Mouse (Mus musculus) MEL (cell line): ENCODE measurements around the gene Psmc1. TPM values are rescaled to one million over a fixed set of nuclear protein-coding genes. Genes with fewer than 3 reads are reported as not detected.

Source experiments
- DNase-seq: peaks from one replicate; pipeline ENCODE4 v3.0.0; 2011; ENCODE audit warnings: low read depth, low spot score
- H3K27ac ChIP-seq: 2 replicates; pipeline ENCODE4 v1.5.1; 2012; ENCODE audit warnings: low read depth, mild to moderate bottlenecking, control low read depth, low read length, moderate library complexity; ENCODE audit not compliant: control insufficient read depth
- H3K27me3 ChIP-seq, 2 experiments: fragments of 150-350 bp in 1 of 2; sonication (generic) in 1 of 2; 2 replicates each; pipeline ENCODE4 v1.6.1; 2012; ENCODE audit warnings: low read length in 2 of 2, mild to moderate bottlenecking in 2 of 2, improper control_type of control experiment in 1 of 2, moderate library complexity in 1 of 2; ENCODE audit not compliant: insufficient read depth in 2 of 2, control insufficient read depth in 1 of 2
- H3K36me3 ChIP-seq, 2 experiments: 2 replicates each; pipeline ENCODE4 v1.6.1; 2012 to 2014; ENCODE audit warnings: low read length in 2 of 2, improper control_type of control experiment in 1 of 2, inconsistent platforms in 1 of 2, mild to moderate bottlenecking in 1 of 2; ENCODE audit not compliant: insufficient read depth in 2 of 2, control insufficient read depth in 1 of 2
- H3K4me1 ChIP-seq, 2 experiments: fragments of 150-350 bp in 1 of 2; sonication (generic) in 1 of 2; 2 replicates each; pipeline ENCODE4 v1.6.1; 2012; ENCODE audit warnings: low read length in 2 of 2, improper control_type of control experiment in 1 of 2, mild to moderate bottlenecking in 1 of 2; ENCODE audit not compliant: insufficient read depth in 2 of 2, control insufficient read depth in 1 of 2
- H3K4me3 ChIP-seq, 2 experiments: fragments of 150-350 bp in 1 of 2; sonication (generic) in 1 of 2; 2 replicates each; pipeline ENCODE4 v1.5.1; 2012; ENCODE audit warnings: low read depth in 2 of 2, low read length in 2 of 2, mild to moderate bottlenecking in 2 of 2, moderate library complexity in 2 of 2, control low read depth in 1 of 2, improper control_type of control experiment in 1 of 2; ENCODE audit not compliant: control insufficient read depth in 1 of 2, insufficient read depth in 1 of 2
- H3K79me2 ChIP-seq: 2 replicates; pipeline ENCODE4 v1.6.1; 2012; ENCODE audit warnings: mild to moderate bottlenecking, low read length, moderate library complexity; ENCODE audit not compliant: control insufficient read depth, poor library complexity, insufficient read depth
- H3K9ac ChIP-seq: 2 replicates; pipeline ENCODE4 v1.6.1; 2012; ENCODE audit warnings: low read depth, mild to moderate bottlenecking, control low read depth, low read length, moderate library complexity; ENCODE audit not compliant: control insufficient read depth, poor library complexity, severe bottlenecking
- H3K9me3 ChIP-seq: fragments of 150-350 bp; sonication (generic); replicated peaks from 2 replicates; pipeline ENCODE4 v1.6.1; 2012; ENCODE audit warnings: mild to moderate bottlenecking, low read length, improper control_type of control experiment, moderate library complexity; ENCODE audit not compliant: insufficient read depth
- CHD2 ChIP-seq: IDR thresholded peaks from 2 replicates; pipeline ENCODE4 v1.6.1; 2011; ENCODE audit warnings: low read length, improper control_type of control experiment
- CTCF ChIP-seq, 3 experiments: IDR thresholded peaks in 2 of 3; conservative IDR thresholded peaks in 1 of 3; 2 replicates each; pipeline ENCODE4 v1.5.1; 2011 to 2012; ENCODE audit warnings: low read length in 3 of 3, low read depth in 2 of 3, mild to moderate bottlenecking in 2 of 3, improper control_type of control experiment in 1 of 3, inconsistent platforms in 1 of 3, mixed read lengths in 1 of 3, moderate library complexity in 1 of 3; ENCODE audit not compliant: control insufficient read depth in 1 of 3, insufficient read depth in 1 of 3, poor library complexity in 1 of 3, severe bottlenecking in 1 of 3
- E2F4 ChIP-seq: IDR thresholded peaks from 2 replicates; pipeline ENCODE4 v1.6.1; 2011; ENCODE audit warnings: low read depth, low read length, improper control_type of control experiment, borderline replicate concordance
- EP300 ChIP-seq, 2 experiments: IDR thresholded peaks; 2 replicates each; pipeline ENCODE4 v1.6.1; 2011; ENCODE audit warnings: improper control_type of control experiment in 2 of 2, low read length in 2 of 2, low read depth in 1 of 2, mild to moderate bottlenecking in 1 of 2
- ETS1 ChIP-seq: IDR thresholded peaks from 2 replicates; pipeline ENCODE4 v1.6.1; 2012; ENCODE audit warnings: low read depth, mild to moderate bottlenecking, inconsistent platforms, low read length, improper control_type of control experiment, moderate library complexity
- GATA1 ChIP-seq: IDR thresholded peaks from 2 replicates; pipeline ENCODE4 v1.6.1; 2011; ENCODE audit warnings: low read depth, low read length, improper control_type of control experiment
- HCFC1 ChIP-seq: IDR thresholded peaks from 2 replicates; pipeline ENCODE4 v1.6.1; 2012; ENCODE audit warnings: low read depth, mild to moderate bottlenecking, inconsistent platforms, low read length, improper control_type of control experiment, moderate library complexity
- JUND ChIP-seq: IDR thresholded peaks from 2 replicates; pipeline ENCODE4 v1.6.1; 2011; ENCODE audit warnings: low read depth, mild to moderate bottlenecking, improper control_type of control experiment, low read length
- MAX ChIP-seq: IDR thresholded peaks from 2 replicates; pipeline ENCODE4 v1.6.1; 2011; ENCODE audit warnings: low read length, improper control_type of control experiment
- MXI1 ChIP-seq: IDR thresholded peaks from 2 replicates; pipeline ENCODE4 v1.6.1; 2011; ENCODE audit warnings: mild to moderate bottlenecking, low read depth, low read length, improper control_type of control experiment
- MYB ChIP-seq: IDR thresholded peaks from 2 replicates; pipeline ENCODE4 v1.6.1; 2011; ENCODE audit warnings: mild to moderate bottlenecking, low read depth, low read length, improper control_type of control experiment
- MYC ChIP-seq: IDR thresholded peaks from 2 replicates; pipeline ENCODE4 v1.6.1; 2011; ENCODE audit warnings: low read depth, mild to moderate bottlenecking, low read length, improper control_type of control experiment, moderate library complexity
- NELFE ChIP-seq: IDR thresholded peaks from 2 replicates; pipeline ENCODE4 v1.6.1; 2011; ENCODE audit warnings: low read depth, low read length, improper control_type of control experiment
- NRF1 ChIP-seq: IDR thresholded peaks from 2 replicates; pipeline ENCODE4 v1.6.1; 2014; ENCODE audit warnings: low read depth, mild to moderate bottlenecking, inconsistent platforms, low read length, improper control_type of control experiment, moderate library complexity; ENCODE audit not compliant: poor library complexity, insufficient read depth, severe bottlenecking
- POLR2A ChIP-seq, 2 experiments: IDR thresholded peaks; 2 replicates each; pipeline ENCODE4 v1.6.1; 2011 to 2012; ENCODE audit warnings: low read length in 2 of 2, mild to moderate bottlenecking in 2 of 2, control low read depth in 1 of 2, improper control_type of control experiment in 1 of 2, low read depth in 1 of 2, moderate library complexity in 1 of 2; ENCODE audit not compliant: control insufficient read depth in 1 of 2, insufficient read depth in 1 of 2, poor library complexity in 1 of 2
- POLR2AphosphoS2 ChIP-seq: IDR thresholded peaks from 2 replicates; pipeline ENCODE4 v1.6.1; 2011; ENCODE audit warnings: low read length, improper control_type of control experiment
- POLR2AphosphoS5 ChIP-seq: IDR thresholded peaks from 2 replicates; pipeline ENCODE4 v1.6.1; 2012; ENCODE audit warnings: low read depth, borderline replicate concordance, mild to moderate bottlenecking, inconsistent platforms, low read length, moderate library complexity, mixed read lengths
- SIN3A ChIP-seq: IDR thresholded peaks from 2 replicates; pipeline ENCODE4 v1.6.1; 2012; ENCODE audit warnings: low read length, improper control_type of control experiment, inconsistent platforms
- TBP ChIP-seq: IDR thresholded peaks from 2 replicates; pipeline ENCODE4 v1.8.0; 2011; ENCODE audit warnings: low read depth, low read length, improper control_type of control experiment
- TCF12 ChIP-seq: IDR thresholded peaks from 2 replicates; pipeline ENCODE4 v1.6.1; 2014; ENCODE audit warnings: low read depth, mild to moderate bottlenecking, inconsistent platforms, low read length, improper control_type of control experiment, moderate library complexity
- UBTF ChIP-seq: IDR thresholded peaks from 2 replicates; pipeline ENCODE4 v1.6.1; 2012; ENCODE audit warnings: low read depth, mild to moderate bottlenecking, inconsistent platforms, low read length, improper control_type of control experiment, moderate library complexity, borderline replicate concordance; ENCODE audit not compliant: insufficient read depth
- USF1 ChIP-seq: IDR thresholded peaks from 2 replicates; pipeline ENCODE4 v1.6.1; 2014; ENCODE audit warnings: low read depth, mild to moderate bottlenecking, inconsistent platforms, low read length, improper control_type of control experiment, moderate library complexity
- ZKSCAN1 ChIP-seq: IDR thresholded peaks from 2 replicates; pipeline ENCODE4 v1.6.1; 2012; ENCODE audit warnings: low read depth, mild to moderate bottlenecking, inconsistent platforms, low read length, improper control_type of control experiment, moderate library complexity
- ZMIZ1 ChIP-seq: IDR thresholded peaks from 2 replicates; pipeline ENCODE4 v1.6.1; 2012; ENCODE audit warnings: low read depth, mild to moderate bottlenecking, inconsistent platforms, low read length, improper control_type of control experiment, moderate library complexity
- ZNF384 ChIP-seq: IDR thresholded peaks from 2 replicates; pipeline ENCODE4 v1.6.1; 2012; ENCODE audit warnings: low read depth, mild to moderate bottlenecking, inconsistent platforms, low read length, improper control_type of control experiment
- polyA plus RNA-seq, 2 experiments: library from polyadenylated mRNA; stranded (reverse) in 1 of 2; unstranded in 1 of 2; fragments of >175 nt in 1 of 2; fragments of >200 nt in 1 of 2; gene quantifications; 2 replicates each; pipeline versions ENCODE4 v1.2.1 to v1.2.4; 2012; ENCODE audit warnings: low replicate concordance in 2 of 2, low read depth in 1 of 2; ENCODE audit not compliant: insufficient read length in 2 of 2, insufficient read depth in 1 of 2, missing spikeins in 1 of 2
- total RNA-seq: library from RNA; depleted of rRNA; stranded (reverse); fragments of 300-350 nt; gene quantifications from 2 replicates; pipeline ENCODE4 v1.2.3, GENCODE M21; 2012

The Psmc1 gene
- total and polyA plus RNA-seq, 3 experiments: 322 to 501 TPM; not detected in 1

DNA sequence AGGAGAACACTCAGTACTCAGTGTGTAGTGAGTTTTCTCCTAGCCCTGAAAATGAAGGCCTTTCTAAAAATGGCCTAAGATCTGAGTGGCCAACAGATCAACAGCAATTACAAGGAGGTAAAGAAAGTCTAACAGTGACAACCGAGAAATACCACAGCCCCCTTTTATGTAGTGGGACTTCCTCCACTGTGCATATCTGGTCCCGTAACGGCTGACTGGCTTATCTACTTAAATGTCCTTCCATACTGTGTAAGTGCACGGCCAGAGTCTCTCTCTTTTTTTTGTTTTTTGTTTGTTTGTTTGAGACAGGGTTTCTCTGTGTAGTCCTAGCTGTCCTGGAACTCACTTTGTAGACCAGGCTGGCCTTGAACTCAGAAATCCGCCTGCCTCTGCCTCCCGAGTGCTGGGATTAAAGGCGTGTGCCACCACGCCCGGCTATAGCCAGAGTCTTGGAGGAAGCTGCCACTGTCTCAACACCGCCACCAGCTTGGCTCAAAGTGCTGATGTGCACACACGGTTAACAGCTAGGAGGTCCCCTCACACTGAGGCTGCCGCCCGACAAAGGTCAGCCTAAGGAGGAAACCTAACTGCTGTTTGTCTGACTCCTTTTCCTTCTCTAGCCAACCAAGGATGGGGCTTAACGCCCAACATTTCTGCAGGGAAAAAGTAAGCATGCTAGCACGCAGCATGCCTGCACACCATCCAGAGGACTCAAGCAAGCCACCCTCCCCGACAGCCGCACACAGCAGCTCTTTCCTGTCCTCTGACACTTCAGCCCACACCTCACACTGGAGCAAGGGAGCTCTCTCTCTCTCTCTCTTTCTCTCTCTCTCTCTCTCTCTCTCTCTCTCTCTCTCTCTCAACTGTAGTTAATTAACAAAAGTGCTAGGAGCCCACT, 17.3 kb downstream of the Psmc1 start:
- Histone ChIP-seq H3K27me3 (no peaks in the 10 kb centered on the region), H3K79me2 (no peaks in the 10 kb centered on the region), H3K9me3 (no peaks in the 10 kb centered on the region), H3K4me3 (no peak overlapping the region), H3K36me3 (peaks cover 4 to 9% of the 10 kb centered on the region in 2 experiments), H3K4me1 (peaks cover 12 to 15% of the 10 kb centered on the region in 2 experiments), H3K27ac (peak overlapping the region; percentile 72), H3K9ac (peak overlapping the region; percentile 8)
- peak; percentile 66 for DNase-seq
- TF ChIP-seq EP300 (IDR thresholded peaks at IDR 0.05; ENCODE audit: low read depth in 1 of 2, low read length in 2 of 2): peak; percentile 33 to 58
- peak; percentile 63 for TF ChIP-seq ZNF384
- TF ChIP-seq MYB: peak; percentile 62; the same call in 1 of the 2 replicates
- no peak for TF ChIP-seq ZKSCAN1
- TF ChIP-seq POLR2AphosphoS2: no peak
- no peak for TF ChIP-seq POLR2A (IDR thresholded peaks at IDR 0.05; ENCODE audit: control insufficient read depth in 1 of 2, insufficient read depth in 1 of 2, low read depth in 1 of 2, low read length in 2 of 2, poor library complexity in 1 of 2)
- 0 out of 2 replicates have a peak, but pooled peaks have one; percentile 39 for TF ChIP-seq JUND
- TF ChIP-seq ZMIZ1: no peak
- no peak for TF ChIP-seq HCFC1
- TF ChIP-seq GATA1: peak; percentile 62; the same call in 1 of the 2 replicates
- no peak for TF ChIP-seq MXI1
- TF ChIP-seq TCF12: 0 out of 2 replicates have a peak, but pooled peaks have one; percentile 10
- TF ChIP-seq POLR2AphosphoS5: no peak
- no peak for TF ChIP-seq MAX
- TF ChIP-seq TBP: peak; percentile 54; the same call in 1 of the 2 replicates
- TF ChIP-seq ETS1: 0 out of 2 replicates have a peak, but pooled peaks have one; percentile 44

DNA sequence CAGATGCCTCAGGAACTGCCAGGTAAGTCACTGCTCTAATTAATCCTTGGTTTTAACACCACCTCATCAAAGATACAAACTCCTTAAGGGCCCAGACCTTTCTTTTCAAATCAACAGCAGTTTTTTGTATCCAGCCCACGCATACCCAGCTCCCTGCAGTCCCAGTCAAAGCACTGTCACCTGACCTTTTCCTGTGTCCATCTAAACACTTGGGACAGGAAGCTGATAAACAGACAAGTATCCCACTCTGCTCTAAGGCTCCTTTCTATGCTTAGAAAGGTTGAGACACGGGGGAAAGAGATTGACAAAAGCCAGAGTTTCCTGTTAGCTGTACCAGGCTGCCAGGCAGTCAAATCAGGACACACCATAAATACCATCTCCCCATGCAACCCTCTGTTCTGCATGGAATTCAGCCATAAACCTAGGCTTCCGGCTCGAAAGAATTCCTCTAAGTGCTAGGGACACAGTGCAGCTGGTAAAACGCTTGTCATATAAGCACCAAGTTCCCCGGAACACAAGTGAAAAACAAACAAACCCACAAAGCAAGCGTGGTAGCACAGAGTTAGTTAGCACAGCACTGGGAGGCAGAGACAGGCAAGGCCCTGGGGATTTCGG, 18.0 kb downstream of the Psmc1 start:
- no peak for DNase-seq
- no peak overlapping the region for H3K9ac ChIP-seq
- peaks cover 0 to 9% of the 10 kb centered on the region in 2 experiments; a peak in 2 of 4 replicates for H3K36me3 ChIP-seq
- TF ChIP-seq TBP (no peak), CTCF (IDR thresholded peaks at IDR 0.05 in 2 of 3, conservative IDR thresholded peaks at IDR 0.05 in 1 of 3; ENCODE audit: control insufficient read depth in 1 of 3, insufficient read depth in 1 of 3, low read depth in 2 of 3, low read length in 3 of 3, poor library complexity in 1 of 3, severe bottlenecking in 1 of 3) (no peak), E2F4 (no peak), USF1 (no peak), SIN3A (no peak), CHD2 (no peak), ZMIZ1 (no peak), UBTF (no peak), HCFC1 (no peak), MYC (no peak), NELFE (no peak), NRF1 (no peak)
- TF ChIP-seq, all 39 proteins: peak for 0
- H3K27me3 ChIP-seq: no peaks in the 10 kb centered on the region
- H3K4me3 ChIP-seq: no peak overlapping the region
- H3K79me2 ChIP-seq: no peaks in the 10 kb centered on the region
- H3K27ac ChIP-seq: no peak overlapping the region
- no peaks in the 10 kb centered on the region for H3K9me3 ChIP-seq
- peaks cover 12 to 15% of the 10 kb centered on the region in 2 experiments for H3K4me1 ChIP-seq
